Mouse (Mus musculus) liver, embryonic 14.5 days (tissue): Measurements from ENCODE around the gene Fkbp2. TPM values are rescaled to one million over a fixed set of nuclear protein-coding genes. Genes with fewer than 3 reads are reported as not detected.

Source experiments
- ATAC-seq: fragments of 200-750 bp; cut with Nextera tagmentation; 2 replicates; pipeline ENCODE4 v1.8.0; 2017; ENCODE audit warnings: moderate number of reproducible peaks, mild to moderate bottlenecking, moderate library complexity; ENCODE audit not compliant: insufficient read depth
- DNase-seq, 3 experiments: peaks; one replicate each; pipeline ENCODE4 v3.0.0-alpha.2; 2012 to 2013; ENCODE audit warnings: low read depth in 3 of 3, low spot score in 3 of 3
- H3K27ac ChIP-seq: fragments of 300-500 bp; sonication (generic); 2 replicates; pipeline ENCODE4 v1.5.1; 2014; ENCODE audit warnings: moderate library complexity, mild to moderate bottlenecking, control low read depth, inconsistent platforms
- H3K27me3 ChIP-seq: fragments of 300-500 bp; sonication (generic); 2 replicates; pipeline ENCODE4 v1.6.1; 2014; ENCODE audit warnings: mild to moderate bottlenecking, low read length, moderate library complexity; ENCODE audit not compliant: control insufficient read depth, insufficient read depth
- H3K36me3 ChIP-seq: fragments of 300-500 bp; sonication (generic); replicated peaks from 2 replicates; pipeline ENCODE4 v1.6.1; 2014; ENCODE audit warnings: low read depth; ENCODE audit not compliant: control insufficient read depth, insufficient read depth
- H3K4me1 ChIP-seq, 2 experiments: fragments of 200-500 bp in 1 of 2; fragments of 300-500 bp in 1 of 2; sonication (generic) in 1 of 2; replicated peaks; 2 replicates each; pipeline ENCODE4 v1.6.1; 2012 to 2014; ENCODE audit warnings: antibody characterized with exemption in 1 of 2, inconsistent platforms in 1 of 2, low read length in 1 of 2; ENCODE audit not compliant: control insufficient read depth in 2 of 2, insufficient read depth in 2 of 2
- H3K4me2 ChIP-seq: fragments of 300-500 bp; sonication (generic); 2 replicates; pipeline ENCODE4 v1.6.1; 2014; ENCODE audit warnings: low read depth, mild to moderate bottlenecking, control low read depth, moderate library complexity
- H3K4me3 ChIP-seq, 2 experiments: fragments of 200-500 bp in 1 of 2; fragments of 300-500 bp in 1 of 2; sonication (generic) in 1 of 2; 2 replicates each; pipeline ENCODE4 v1.5.1; 2012 to 2014; ENCODE audit warnings: low read depth in 2 of 2, low read length in 2 of 2, mild to moderate bottlenecking in 2 of 2, control low read depth in 1 of 2, inconsistent platforms in 1 of 2, moderate library complexity in 1 of 2; ENCODE audit not compliant: insufficient read depth in 1 of 2
- H3K9ac ChIP-seq: fragments of 300-500 bp; sonication (generic); replicated peaks from 2 replicates; pipeline ENCODE4 v1.6.1; 2014; ENCODE audit warnings: mild to moderate bottlenecking, control low read depth, moderate library complexity
- H3K9me3 ChIP-seq: fragments of 300-500 bp; sonication (generic); 2 replicates; pipeline ENCODE4 v1.6.1; 2016; ENCODE audit warnings: low read length, mixed read lengths; ENCODE audit not compliant: control insufficient read depth
- CTCF ChIP-seq: IDR thresholded peaks from 2 replicates; pipeline ENCODE4 v1.5.1; 2016; ENCODE audit warnings: antibody characterized with exemption, low read depth, control low read depth
- EP300 ChIP-seq: IDR thresholded peaks from 2 replicates; pipeline ENCODE4 v1.6.1; 2016; ENCODE audit warnings: antibody characterized with exemption, low read depth
- WGBS: fragments of 180-500 bp; shearing (Covaris S2); extraction: QIAGEN DNeasy Blood & Tissue Kit; methylation state at CpG from one replicate; pipeline ENCODE4 v1.1.7; 2014; ENCODE audit not compliant: insufficient replicate concordance; 5-methylcytosine and 5-hydroxymethylcytosine counted together
- polyA plus RNA-seq, 2 experiments: library from polyadenylated mRNA; depleted of rRNA in 1 of 2; stranded (reverse) in 1 of 2; unstranded in 1 of 2; fragments of >200 nt; fragmentation: Nextera tagmentation in 1 of 2; extraction: Ambion mirVana in 1 of 2; gene quantifications; 2 replicates each; pipeline versions ENCODE4 v1.2.1 to v1.2.3; 2012 to 2014

Gene Fkbp2
- polyA plus RNA-seq, 2 experiments = 46.1 to 65.7 TPM

GRCm38 (mm10) chr19:6981465-6981864, 1.2 kb upstream of the Fkbp2 start:
- peaks cover 11 to 27% of the 10 kb centered on the region in 2 experiments for H3K4me1 ChIP-seq
- peaks cover 6% of the 10 kb centered on the region for H3K36me3 ChIP-seq
- TF ChIP-seq EP300 (no peak), CTCF (no peak)
- DNase-seq (no peak), ATAC-seq (no peak)
- no peak overlapping the region for H3K9ac ChIP-seq
- WGBS = 87% methylated on average over 4 of the region's 4 CpGs
- no peak overlapping the region for H3K27ac ChIP-seq
- no peaks in the 10 kb centered on the region for H3K9me3 ChIP-seq
- H3K4me3 ChIP-seq = peak overlapping the region in 1 of 2 experiments; percentile 83; a peak in 2 of 4 replicates
- H3K27me3 ChIP-seq = no peaks in the 10 kb centered on the region
- peak overlapping the region; percentile 90 for H3K4me2 ChIP-seq

- H3K27me3 ChIP-seq = no peaks in the 10 kb centered on the region
- DNase-seq (peak; percentile 98), ATAC-seq (peak; percentile 85)
- no peaks in the 10 kb centered on the region for H3K9me3 ChIP-seq
- H3K4me2 ChIP-seq = peak overlapping the region; percentile 90
- WGBS = under 1% methylated on average over 59 of the region's 59 CpGs
- H3K9ac ChIP-seq = peak overlapping the region; percentile 75
- H3K4me1 ChIP-seq = peaks cover 7 to 21% of the 10 kb centered on the region in 2 experiments; a peak in 3 of 4 replicates
- peak overlapping the region; percentile 83 to 93 for H3K4me3 ChIP-seq
- H3K27ac ChIP-seq = peak overlapping the region; percentile 63
- H3K36me3 ChIP-seq = peaks cover 6% of the 10 kb centered on the region
- TF ChIP-seq EP300 (no peak), CTCF (peak; percentile 82)
Measured at GRCm38 (mm10) chr19:6979486-6980380, 568 bp downstream of the Fkbp2 start.

DNA sequence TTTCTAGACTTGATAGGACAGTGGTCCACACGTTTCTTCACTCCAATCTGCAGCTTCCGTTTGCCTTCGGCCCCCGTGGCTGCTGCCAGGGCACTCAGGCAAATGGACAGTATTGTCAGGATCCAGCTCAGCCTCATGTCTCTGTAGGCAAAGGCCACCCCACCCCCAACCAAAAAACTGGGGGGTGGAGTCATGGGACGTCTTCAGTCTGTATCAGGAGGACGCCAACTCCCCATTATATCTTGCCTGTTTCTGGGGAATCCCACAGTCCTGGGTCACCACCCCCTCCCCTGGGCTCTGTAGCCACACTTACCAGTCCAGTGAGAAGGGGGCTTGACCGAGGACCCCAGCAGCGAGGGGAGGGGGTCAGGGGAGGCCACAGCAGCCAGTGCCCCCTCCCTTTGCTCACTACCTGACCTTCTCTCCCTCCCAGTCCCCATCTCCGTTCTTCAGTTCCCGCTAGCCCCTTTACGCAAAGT, 1.3 kb downstream of the Fkbp2 start:
- H3K27ac ChIP-seq = peak overlapping the region; percentile 63
- H3K4me1 ChIP-seq = peaks cover 8 to 22% of the 10 kb centered on the region in 2 experiments
- no peaks in the 10 kb centered on the region for H3K9me3 ChIP-seq
- peak overlapping the region; percentile 70 for H3K9ac ChIP-seq
- DNase-seq (peak in 1 of 3 experiments; percentile 59), ATAC-seq (no peak)
- H3K4me2 ChIP-seq = peak overlapping the region; percentile 90
- H3K36me3 ChIP-seq = peaks cover 6% of the 10 kb centered on the region
- TF ChIP-seq EP300 = no peak
- H3K4me3 ChIP-seq = peak overlapping the region; percentile 70 to 83
- H3K27me3 ChIP-seq = no peaks in the 10 kb centered on the region
- 5% methylated on average over 11 of the region's 11 CpGs for WGBS

DNA sequence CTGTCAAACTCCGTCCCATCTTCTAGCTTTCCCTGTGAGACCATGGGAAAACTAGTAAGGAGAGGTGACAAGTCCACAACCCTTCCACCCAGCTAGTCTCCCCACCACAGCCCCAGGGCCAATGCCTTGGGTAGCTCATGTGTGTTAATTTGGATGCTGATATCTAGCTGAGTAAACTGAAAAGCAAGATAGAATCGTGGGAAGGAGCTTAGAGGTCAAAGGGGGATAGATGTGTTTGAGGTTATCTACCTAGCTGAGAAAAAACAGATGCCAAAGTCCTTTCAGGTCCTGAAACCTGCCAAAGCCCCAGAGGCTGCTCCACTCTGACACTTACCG, 1.7 kb downstream of the Fkbp2 start:
- no peak for TF ChIP-seq CTCF
- TF ChIP-seq EP300 = no peak
- peaks cover 12 to 25% of the 10 kb centered on the region in 2 experiments for H3K4me1 ChIP-seq
- peak overlapping the region; percentile 70 to 83 for H3K4me3 ChIP-seq
- no peaks in the 10 kb centered on the region for H3K9me3 ChIP-seq
- DNase-seq = no peak
- no peak for ATAC-seq
- peaks cover 6% of the 10 kb centered on the region for H3K36me3 ChIP-seq
- H3K27me3 ChIP-seq = no peaks in the 10 kb centered on the region
- peak overlapping the region; percentile 90 for H3K4me2 ChIP-seq
- H3K27ac ChIP-seq = peak overlapping the region; percentile 63
- peak overlapping the region; percentile 70 for H3K9ac ChIP-seq
- 28% methylated on average over 3 of the region's 3 CpGs for WGBS
